Mouse (Mus musculus): ENCODE results near the gene Rif1. TPM values are rescaled to one million over a fixed set of nuclear protein-coding genes. Genes with fewer than 3 reads are reported as not detected.

The Rif1 gene
- total and polyA plus RNA-seq, 2 experiments from 2014 or later, result 14.3 to 19.9 TPM

- 10% methylated on average over 10 of the region's 10 CpGs for WGBS
- ATAC-seq (ENCODE audit: insufficient read depth, low read depth) (peak; percentile 7), DNase-seq (ENCODE audit: low spot score) (peak; percentile 20)
These were observed 554 bp upstream of the Rif1 start for GRCm38 (mm10) chr2:52072065-52072490.

GRCm38 (mm10) chr2:52073141-52073904, 691 bp downstream of the Rif1 start:
- TF ChIP-seq EP300 (IDR thresholded peaks at IDR 0.05; ENCODE audit: low read depth) (no peak), CTCF (IDR thresholded peaks at IDR 0.05; ENCODE audit: low read depth) (no peak)
- H3K36me3 ChIP-seq (replicated peaks; ENCODE audit: control insufficient read depth, insufficient read depth, low read length), result peaks cover 27% of the 10 kb centered on the region; the same call in 1 of the 2 replicates

More at GRCm38 (mm10) chr2:52072065-52072490, 554 bp upstream of the Rif1 start:
- H3K4me1 ChIP-seq (ENCODE audit: control insufficient read depth, insufficient read depth), result peaks cover 5% of the 10 kb centered on the region; the same call in 1 of the 2 replicates
- no peaks in the 10 kb centered on the region for H3K9me3 ChIP-seq (replicated peaks; ENCODE audit: control insufficient read depth, low read length)
- H3K36me3 ChIP-seq (replicated peaks; ENCODE audit: control insufficient read depth, insufficient read depth, low read length), result peaks cover 18% of the 10 kb centered on the region; the same call in 1 of the 2 replicates
- TF ChIP-seq EP300 (IDR thresholded peaks at IDR 0.05; ENCODE audit: low read depth) (no peak), CTCF (IDR thresholded peaks at IDR 0.05; ENCODE audit: low read depth) (no peak)
- no peaks in the 10 kb centered on the region for H3K27me3 ChIP-seq (ENCODE audit: control insufficient read depth, insufficient read depth, low read length)
- H3K9ac ChIP-seq (replicated peaks; ENCODE audit: low read depth, low read length), result peak overlapping the region; percentile 94
- peak overlapping the region; percentile 73 for H3K4me2 ChIP-seq (ENCODE audit: low read depth, low read length)
- H3K27ac ChIP-seq (ENCODE audit: low read depth), result peak overlapping the region; percentile 81
- H3K4me3 ChIP-seq (ENCODE audit: low read depth, low read length), result peak overlapping the region; percentile 94

GRCm38 (mm10) chr2:52078666-52079065, 6.0 kb downstream of the Rif1 start:
- Histone ChIP-seq H3K36me3 (replicated peaks; ENCODE audit: control insufficient read depth, insufficient read depth, low read length) (peaks cover 51% of the 10 kb centered on the region), H3K9ac (replicated peaks; ENCODE audit: low read depth, low read length) (no peak overlapping the region)
- TF ChIP-seq CTCF (IDR thresholded peaks at IDR 0.05; ENCODE audit: low read depth), result no peak
- TF ChIP-seq EP300 (IDR thresholded peaks at IDR 0.05; ENCODE audit: low read depth), result no peak

More at GRCm38 (mm10) chr2:52073141-52073904, 691 bp downstream of the Rif1 start:
- 2% methylated on average over 55 of the region's 56 CpGs for WGBS
- ATAC-seq (ENCODE audit: insufficient read depth, low read depth), result peak; percentile 51
- H3K4me3 ChIP-seq (ENCODE audit: low read depth, low read length), result peak overlapping the region; percentile 94
- no peaks in the 10 kb centered on the region for H3K9me3 ChIP-seq (replicated peaks; ENCODE audit: control insufficient read depth, low read length)
- peak overlapping the region; percentile 73 for H3K4me2 ChIP-seq (ENCODE audit: low read depth, low read length)
- peak overlapping the region; percentile 94 for H3K9ac ChIP-seq (replicated peaks; ENCODE audit: low read depth, low read length)
- peaks cover 5% of the 10 kb centered on the region; the same call in 1 of the 2 replicates for H3K4me1 ChIP-seq (ENCODE audit: control insufficient read depth, insufficient read depth)
- H3K27ac ChIP-seq (ENCODE audit: low read depth), result peak overlapping the region; percentile 81
- no peaks in the 10 kb centered on the region for H3K27me3 ChIP-seq (ENCODE audit: control insufficient read depth, insufficient read depth, low read length)
- DNase-seq (ENCODE audit: low spot score), result no peak

GRCm38 (mm10) chr2:52084013-52084412, 11.4 kb downstream of the Rif1 start:
- Histone ChIP-seq H3K27me3 (ENCODE audit: control insufficient read depth, insufficient read depth, low read length) (no peaks in the 10 kb centered on the region), H3K9me3 (replicated peaks; ENCODE audit: control insufficient read depth, low read length) (no peaks in the 10 kb centered on the region), H3K4me2 (ENCODE audit: low read depth, low read length) (no peak overlapping the region), H3K9ac (replicated peaks; ENCODE audit: low read depth, low read length) (no peak overlapping the region), H3K4me3 (ENCODE audit: low read depth, low read length) (no peak overlapping the region), H3K4me1 (ENCODE audit: control insufficient read depth, insufficient read depth) (no peaks in the 10 kb centered on the region; the same call in 1 of the 2 replicates), H3K27ac (ENCODE audit: low read depth) (no peak overlapping the region), H3K36me3 (replicated peaks; ENCODE audit: control insufficient read depth, insufficient read depth, low read length) (peaks cover 57% of the 10 kb centered on the region)
- TF ChIP-seq CTCF (IDR thresholded peaks at IDR 0.05; ENCODE audit: low read depth) (no peak), EP300 (IDR thresholded peaks at IDR 0.05; ENCODE audit: low read depth) (no peak)
- WGBS, result 95% methylated on average over 3 of the region's 3 CpGs
- ATAC-seq (ENCODE audit: insufficient read depth, low read depth), result no peak
- no peak for DNase-seq (ENCODE audit: low spot score)

More at GRCm38 (mm10) chr2:52078666-52079065, 6.0 kb downstream of the Rif1 start:
- ATAC-seq (ENCODE audit: insufficient read depth, low read depth) (no peak), DNase-seq (ENCODE audit: low spot score) (no peak)
- Histone ChIP-seq H3K4me3 (ENCODE audit: low read depth, low read length) (no peak overlapping the region), H3K4me1 (ENCODE audit: control insufficient read depth, insufficient read depth) (no peaks in the 10 kb centered on the region; the same call in 1 of the 2 replicates), H3K9me3 (replicated peaks; ENCODE audit: control insufficient read depth, low read length) (no peaks in the 10 kb centered on the region), H3K27ac (ENCODE audit: low read depth) (no peak overlapping the region), H3K27me3 (ENCODE audit: control insufficient read depth, insufficient read depth, low read length) (no peaks in the 10 kb centered on the region), H3K4me2 (ENCODE audit: low read depth, low read length) (no peak overlapping the region)
- WGBS, result 96% methylated on average over 2 of the region's 2 CpGs

- Histone ChIP-seq H3K27ac (ENCODE audit: low read depth) (no peak overlapping the region), H3K9me3 (replicated peaks; ENCODE audit: control insufficient read depth, low read length) (no peaks in the 10 kb centered on the region), H3K4me1 (ENCODE audit: control insufficient read depth, insufficient read depth) (no peaks in the 10 kb centered on the region; the same call in 1 of the 2 replicates), H3K36me3 (replicated peaks; ENCODE audit: control insufficient read depth, insufficient read depth, low read length) (peaks cover 62% of the 10 kb centered on the region), H3K4me3 (ENCODE audit: low read depth, low read length) (no peak overlapping the region), H3K9ac (replicated peaks; ENCODE audit: low read depth, low read length) (no peak overlapping the region), H3K4me2 (ENCODE audit: low read depth, low read length) (no peak overlapping the region), H3K27me3 (ENCODE audit: control insufficient read depth, insufficient read depth, low read length) (no peaks in the 10 kb centered on the region)
- TF ChIP-seq EP300 (IDR thresholded peaks at IDR 0.05; ENCODE audit: low read depth) (no peak), CTCF (IDR thresholded peaks at IDR 0.05; ENCODE audit: low read depth) (no peak)
- ATAC-seq (ENCODE audit: insufficient read depth, low read depth) (no peak), DNase-seq (ENCODE audit: low spot score) (no peak)
- WGBS, result 86% methylated on average over 2 of the region's 2 CpGs
These were observed 11.9 kb downstream of the Rif1 start for GRCm38 (mm10) chr2:52084571-52084970.

Measured in heart, postnatal 0 days (tissue).